Mouse (Mus musculus) left cerebral cortex, postnatal 10 days (tissue): ENCODE results near the gene Paox. TPM values are rescaled to one million over a fixed set of nuclear protein-coding genes. Genes with fewer than 3 reads are reported as not detected.
A peak's percentile ranks its signal among the peaks of the same experiment; 100 is the strongest.

Source experiments
- DNase-seq, 2 experiments: peaks; one replicate each; pipeline ENCODE4 v3.0.0; 2021 to 2022; ENCODE audit warnings: low spot score in 2 of 2, mixed read lengths in 1 of 2; ENCODE audit errors: extremely low spot score in 1 of 2
- intact Hi-C: fragments of 180-260 bp; cut with DNase I; formaldehyde crosslinking; loops from one replicate; pipeline ENCODE4 v1.15.1; 2025
- total RNA-seq, 2 experiments: library from RNA; stranded (reverse); gene quantifications; 2 replicates each; pipeline ENCODE4 v1.2.3; 2021

Gene Paox
- 1 to 10 TPM; 6.5 to 9.4 TPM for total RNA-seq

GRCm38 (mm10) chr7:140115583-140116328, at the start of gene Paox:
Paox (plus strand) TSS chr7:140115799.
- DNase-seq = peak; percentile 39 to 47
- intact Hi-C loops = loop anchor here (5.0 kb wide), 1 partner anchor 33 kb away; the partner anchor contains the start of gene Caly

- DNase-seq = no peak
- intact Hi-C loops = no loop called here
Measured at GRCm38 (mm10) chr7:140067397-140067796, 48.2 kb upstream of the Paox start.

- intact Hi-C loops = no loop called here
Measured at GRCm38 (mm10) chr7:140070042-140070711, 45.4 kb upstream of the Paox start.

DNA sequence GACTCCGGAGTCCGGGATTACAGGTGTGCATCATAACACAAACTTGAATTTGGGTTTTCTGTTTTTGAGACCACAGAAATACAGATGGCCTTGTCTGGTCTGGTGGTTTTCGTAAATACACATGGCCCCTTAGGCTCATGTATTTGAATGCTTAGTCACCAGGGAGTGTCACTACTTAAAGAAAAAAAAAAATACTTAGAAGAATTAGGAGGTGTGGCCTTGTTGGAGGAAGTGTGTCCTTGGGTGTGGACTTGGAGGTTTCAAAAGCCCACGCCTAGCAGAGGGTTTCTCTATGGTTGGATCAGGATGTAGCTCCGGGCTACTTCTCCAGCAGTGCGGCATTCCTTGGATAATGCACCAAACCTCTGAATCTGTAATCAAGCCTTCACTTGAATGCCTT, 37.9 kb upstream of the Paox start:
- DNase-seq = no peak
- intact Hi-C loops = no loop called here

More at GRCm38 (mm10) chr7:140070042-140070711, 45.4 kb upstream of the Paox start:
- no peak for DNase-seq

DNA sequence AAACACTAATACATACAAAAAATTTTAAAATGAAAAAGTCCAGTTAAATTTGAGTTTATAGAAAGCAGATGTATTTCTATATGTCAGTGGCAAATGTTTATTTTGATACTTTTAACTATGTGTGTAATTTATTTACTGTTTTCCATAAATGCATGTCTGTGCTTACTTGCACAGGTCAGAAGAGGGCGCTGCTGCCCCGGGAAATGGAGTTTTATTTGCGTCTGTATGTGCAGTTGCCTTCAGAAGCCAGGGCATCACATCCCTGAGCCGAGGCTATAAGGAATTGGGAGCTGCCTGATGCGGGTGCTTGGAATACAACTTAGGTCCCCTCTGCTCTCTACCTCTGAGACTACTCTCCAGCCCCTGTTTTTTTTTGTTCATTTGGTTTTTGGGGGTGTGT, 36.9 kb upstream of the Paox start:
- intact Hi-C loops = no loop called here
- peak; percentile 34 to 73 for DNase-seq

DNA sequence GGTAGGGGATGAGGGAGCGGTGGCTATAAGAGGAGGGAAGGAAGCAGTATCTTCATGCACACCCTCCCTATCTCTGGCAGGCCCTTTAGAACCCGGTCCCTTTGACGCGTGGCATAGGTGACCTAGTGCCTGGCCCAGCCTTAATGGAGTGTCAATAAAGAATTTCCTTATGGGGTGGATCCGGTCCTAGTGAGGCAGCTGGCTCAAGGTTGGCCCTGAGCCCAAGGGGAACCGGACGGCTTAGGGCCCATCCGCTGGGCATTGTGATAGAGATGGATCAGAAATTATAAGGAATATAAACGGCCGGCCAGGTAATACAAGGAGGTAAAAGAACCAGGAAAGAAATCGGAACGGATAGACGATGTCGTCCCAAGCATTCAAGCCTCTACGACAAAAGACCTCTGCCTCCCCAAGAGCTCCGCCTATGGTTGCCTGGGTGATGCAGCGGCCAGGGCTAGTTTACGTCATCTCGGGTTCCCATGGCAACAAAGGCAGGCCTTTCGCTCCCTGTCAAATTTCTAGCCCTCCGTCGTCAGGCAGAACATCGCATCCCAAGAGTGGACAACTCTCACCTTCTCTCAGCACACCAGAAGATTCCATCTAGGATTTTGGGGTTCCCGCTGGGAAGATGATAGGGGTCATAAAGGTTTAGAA, 35.0 kb upstream of the Paox start:
- DNase-seq = peak; percentile 91 to 94
- intact Hi-C loops = loop anchor here (2.0 to 10.0 kb wide), 3 partner anchors 37 to 804 kb away; partner anchors contain the start of genes Echs1, Paox, Psmd13 and Sirt3

DNA sequence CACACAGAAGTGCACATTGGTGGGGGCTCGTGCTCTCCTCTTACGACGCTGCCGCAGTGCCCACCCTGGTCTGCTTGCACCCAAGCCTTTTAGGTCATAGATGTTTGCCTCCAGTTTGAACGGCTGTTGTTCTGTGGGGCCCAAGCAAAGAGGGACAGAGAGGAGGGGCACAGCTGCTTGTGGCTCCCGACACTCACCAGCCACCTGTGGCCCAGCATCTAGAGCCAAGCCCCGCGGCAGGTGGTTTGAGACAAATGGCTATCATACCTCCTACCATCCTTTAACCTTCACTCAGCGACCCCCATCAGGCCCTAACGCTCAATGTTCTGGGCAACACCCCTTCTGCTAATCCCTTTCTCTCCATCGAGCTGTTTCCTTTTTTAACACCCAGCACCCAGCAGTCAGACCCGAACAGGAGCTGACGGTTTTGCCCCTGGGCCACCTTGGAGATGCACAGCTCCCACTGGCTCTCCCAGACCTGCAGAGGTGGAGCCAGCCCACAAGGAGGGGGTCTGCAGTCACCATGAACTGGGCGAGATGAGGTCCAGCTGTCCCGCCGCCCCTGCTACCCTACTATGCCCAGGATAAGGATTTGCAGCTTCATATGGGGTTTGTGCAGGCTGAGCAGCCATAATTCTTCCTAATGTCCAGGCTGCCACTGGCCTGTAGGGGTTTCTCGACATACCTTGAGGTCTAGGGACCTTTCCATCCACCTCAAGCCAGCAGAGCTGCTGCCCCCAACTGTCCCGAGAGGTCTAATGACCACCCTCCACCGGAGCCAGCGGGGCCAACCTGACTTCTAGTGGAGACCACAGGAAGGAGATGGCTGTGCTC, 34.0 kb upstream of the Paox start:
- peak; percentile 25 to 57 for DNase-seq
- intact Hi-C loops = loop anchor here (2.0 to 10.0 kb wide), 3 partner anchors 36 to 803 kb away; partner anchors contain the start of genes Echs1, Paox, Psmd13 and Sirt3

DNA sequence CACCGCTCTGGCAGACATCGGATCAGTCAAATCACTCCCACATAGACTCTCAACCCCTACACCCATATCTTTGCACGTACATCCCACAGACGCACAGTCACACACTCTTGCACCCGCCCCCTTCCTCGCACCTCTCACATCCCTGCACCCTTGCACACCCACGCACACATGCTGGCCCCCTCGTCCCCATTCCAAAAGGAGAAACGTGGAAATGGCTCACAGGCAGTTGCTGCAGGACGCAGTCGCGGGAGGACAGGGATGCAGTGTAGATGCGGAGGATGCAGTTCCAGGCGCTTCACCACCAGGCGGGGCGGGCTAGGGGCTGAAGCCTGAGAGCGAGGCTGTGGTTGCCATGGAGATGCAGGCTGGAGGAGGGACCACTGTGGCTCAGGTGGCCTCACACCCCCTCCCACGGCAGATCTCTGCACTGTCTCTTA, 33.3 kb upstream of the Paox start, which contains the start of gene Caly:
TSS of gene Caly (minus strand) at position 307 of the 437 bp plus-strand sequence.
- DNase-seq = peak; percentile 91 to 92
- intact Hi-C loops = loop anchor here (5.0 to 10.0 kb wide), 2 partner anchors 35 to 803 kb away; partner anchors contain the start of genes Echs1, Paox, Psmd13 and Sirt3

GRCm38 (mm10) chr7:140090601-140091000, 25.0 kb upstream of the Paox start:
- DNase-seq = no peak
- intact Hi-C loops = no loop called here

- DNase-seq = no peak
- intact Hi-C loops = no loop called here
Measured at GRCm38 (mm10) chr7:140092924-140093528, 22.6 kb upstream of the Paox start, which contains the start of gene Prap1. Prap1 (plus strand) TSS chr7:140093395.

DNA sequence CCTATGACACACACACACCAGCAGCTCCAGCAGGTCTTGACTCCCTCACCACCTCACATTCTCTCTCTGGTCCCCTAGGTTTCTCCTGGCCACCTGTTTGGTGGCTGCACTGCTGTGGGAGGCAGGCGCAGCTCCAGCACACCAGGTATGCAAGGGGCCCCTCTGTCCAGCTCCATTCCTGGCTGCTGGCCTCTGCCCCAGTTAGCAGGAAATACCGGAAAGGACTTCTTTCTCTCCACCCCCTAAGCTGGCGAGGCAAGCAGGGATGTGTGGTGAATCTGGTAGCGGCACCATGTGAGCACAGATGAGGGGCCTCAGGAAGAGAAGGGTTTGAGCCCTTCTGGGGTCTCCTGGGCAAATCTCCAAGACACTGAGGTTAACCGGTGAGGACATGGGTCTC, 20.6 kb upstream of the Paox start:
- DNase-seq = no peak
- intact Hi-C loops = no loop called here

- intact Hi-C loops = no loop called here
- DNase-seq = no peak
Measured at GRCm38 (mm10) chr7:140095556-140095955, 20.0 kb upstream of the Paox start.

DNA sequence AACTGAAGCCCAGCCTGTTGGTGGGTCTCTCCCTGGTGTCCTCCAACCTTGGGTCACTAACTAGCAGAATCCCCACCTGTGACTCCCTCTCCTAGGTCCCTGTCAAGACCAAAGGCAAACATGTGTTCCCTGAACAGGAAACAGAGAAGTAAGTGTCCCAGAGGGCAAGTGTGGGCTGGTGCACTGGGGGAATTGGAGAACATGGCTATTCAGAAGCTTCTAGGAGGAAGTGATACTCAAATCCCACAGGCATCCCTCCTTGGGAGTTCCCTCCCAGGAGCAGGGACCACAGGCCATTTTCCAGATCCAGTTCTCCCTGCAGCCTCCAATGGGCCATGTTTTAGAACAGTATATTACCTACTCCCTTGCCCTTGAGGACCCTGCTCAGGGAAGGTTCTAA, 19.5 kb upstream of the Paox start:
- DNase-seq = no peak
- intact Hi-C loops = no loop called here

GRCm38 (mm10) chr7:140098466-140098865, 17.1 kb upstream of the Paox start:
- intact Hi-C loops = no loop called here
- DNase-seq = no peak

GRCm38 (mm10) chr7:140101498-140101897, 14.1 kb upstream of the Paox start:
- no peak for DNase-seq
- intact Hi-C loops = no loop called here

DNA sequence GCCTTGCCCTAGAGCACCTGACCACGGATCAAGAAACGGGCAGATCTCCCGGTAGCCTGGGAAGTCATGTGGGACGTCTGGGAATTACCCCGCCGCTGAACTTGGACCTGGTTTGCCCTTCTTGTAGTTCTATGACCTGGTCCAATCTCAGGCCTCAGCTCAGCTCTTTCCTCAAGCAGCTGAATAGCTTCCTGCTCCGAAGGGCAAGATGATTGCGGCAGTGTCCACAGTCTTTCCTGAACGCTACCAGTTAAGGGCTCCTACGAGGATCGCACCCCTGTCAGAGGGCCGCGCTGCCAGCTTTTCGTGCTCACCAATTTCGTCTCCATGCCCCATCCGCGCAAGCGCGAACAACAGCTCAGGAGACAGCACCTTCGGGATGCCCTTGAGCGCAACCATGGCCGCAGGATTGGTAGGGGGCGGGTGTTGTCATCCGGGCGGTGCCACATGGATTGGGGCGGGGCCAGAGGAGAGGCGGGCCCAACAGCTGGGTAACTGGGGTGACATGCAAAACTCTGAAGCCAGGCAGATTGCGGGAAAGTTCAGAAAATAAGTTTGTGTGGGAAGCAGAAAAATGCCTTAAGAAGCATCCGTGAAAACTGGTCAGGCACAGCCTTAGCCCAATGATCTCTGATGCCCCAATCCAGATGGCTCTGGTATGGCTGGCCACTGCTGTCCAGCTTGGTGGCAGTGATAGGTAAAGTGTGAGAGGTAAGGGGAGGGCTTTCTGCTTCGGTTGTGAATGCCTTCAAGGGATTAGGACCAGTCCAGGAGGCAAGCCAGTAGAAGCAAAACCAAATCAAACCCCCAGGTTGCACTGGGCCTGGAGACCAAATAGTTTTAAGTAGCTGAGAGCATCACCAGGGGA, 13.4 kb upstream of the Paox start, which contains the start of gene Fuom:
TSS of gene Fuom (minus strand) at position 449 of the 868 bp plus-strand sequence.
- peak; percentile 73 to 89 for DNase-seq
- intact Hi-C loops = no loop called here

DNA sequence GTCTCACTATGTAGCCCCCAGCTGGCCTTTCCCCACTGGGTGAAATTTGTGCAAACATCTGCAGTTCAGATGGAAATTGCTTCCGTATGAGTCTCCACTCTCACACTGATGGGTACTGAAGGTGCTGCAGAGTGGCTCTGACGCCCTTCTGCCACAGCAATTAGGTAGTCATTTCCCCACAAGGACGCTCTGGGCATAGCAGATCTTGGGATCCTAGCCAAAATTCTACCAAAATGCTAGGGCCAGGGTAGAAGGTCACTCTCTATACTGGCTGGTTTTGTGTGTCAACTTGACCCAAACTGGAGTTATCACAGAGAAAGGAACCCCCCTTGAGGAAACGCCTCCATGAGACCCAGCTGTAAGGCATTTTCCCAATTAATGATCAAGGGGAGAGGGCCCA, 11.6 kb upstream of the Paox start:
- intact Hi-C loops = no loop called here
- no peak for DNase-seq
